Mouse (Mus musculus): ENCODE data around the gene S1pr3. TPM values are rescaled to one million over a fixed set of nuclear protein-coding genes. Genes with fewer than 3 reads are reported as not detected.

S1pr3 gene
- total and polyA plus RNA-seq, 2 experiments from 2014 or later = 15.6 to 25.8 TPM

DNA sequence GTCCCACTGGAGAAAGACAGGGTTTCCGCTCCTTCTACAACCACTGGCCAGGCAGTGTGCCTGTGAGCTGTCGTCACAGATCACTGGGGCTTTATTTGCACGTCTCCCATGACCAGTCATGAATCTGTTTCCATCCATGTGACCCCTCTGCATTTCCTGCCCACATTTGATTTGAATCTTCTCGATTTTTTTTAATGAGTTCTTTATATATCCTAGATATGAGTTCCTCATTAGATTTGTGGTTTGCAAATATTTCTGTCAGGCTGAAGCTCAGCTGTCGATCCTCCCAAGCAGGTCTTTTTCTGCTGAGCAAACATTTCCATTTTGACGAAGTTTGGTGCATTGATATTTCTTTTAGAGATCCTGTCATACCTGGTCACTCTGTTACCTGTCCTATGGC is 10.6 kb upstream of the S1pr3 start:
- ATAC-seq (ENCODE audit: insufficient read depth, low read depth) (no peak), DNase-seq (ENCODE audit: low spot score) (no peak)
- TF ChIP-seq EP300 (IDR thresholded peaks at IDR 0.05; ENCODE audit: low read depth) (no peak), CTCF (IDR thresholded peaks at IDR 0.05; ENCODE audit: low read depth) (no peak)
- no peak overlapping the region for H3K4me3 ChIP-seq (ENCODE audit: low read depth, low read length)
- H3K9me3 ChIP-seq (replicated peaks; ENCODE audit: control insufficient read depth, low read length) = no peaks in the 10 kb centered on the region; the same call in 1 of the 2 replicates
- 64% methylated on average over 6 of the region's 6 CpGs for WGBS
- no peak overlapping the region for H3K9ac ChIP-seq (replicated peaks; ENCODE audit: low read depth, low read length)
- no peaks in the 10 kb centered on the region for H3K36me3 ChIP-seq (replicated peaks; ENCODE audit: control insufficient read depth, insufficient read depth, low read length)
- no peaks in the 10 kb centered on the region for H3K27me3 ChIP-seq (ENCODE audit: control insufficient read depth, insufficient read depth, low read length)
- no peak overlapping the region for H3K27ac ChIP-seq (ENCODE audit: low read depth)
- no peak overlapping the region for H3K4me2 ChIP-seq (ENCODE audit: low read depth, low read length)
- peaks cover 12% of the 10 kb centered on the region for H3K4me1 ChIP-seq (ENCODE audit: control insufficient read depth, insufficient read depth)

GRCm38 (mm10) chr13:51399562-51399961 is 8.9 kb upstream of the S1pr3 start:
- ATAC-seq (ENCODE audit: insufficient read depth, low read depth) (no peak), DNase-seq (ENCODE audit: low spot score) (no peak)
- H3K4me2 ChIP-seq (ENCODE audit: low read depth, low read length) = no peak overlapping the region
- H3K9me3 ChIP-seq (replicated peaks; ENCODE audit: control insufficient read depth, low read length) = no peaks in the 10 kb centered on the region; the same call in 1 of the 2 replicates
- no peak overlapping the region for H3K4me3 ChIP-seq (ENCODE audit: low read depth, low read length)
- TF ChIP-seq EP300 (IDR thresholded peaks at IDR 0.05; ENCODE audit: low read depth) (no peak), CTCF (IDR thresholded peaks at IDR 0.05; ENCODE audit: low read depth) (no peak)
- H3K4me1 ChIP-seq (ENCODE audit: control insufficient read depth, insufficient read depth) = peaks cover 13% of the 10 kb centered on the region
- H3K9ac ChIP-seq (replicated peaks; ENCODE audit: low read depth, low read length) = no peak overlapping the region
- no peaks in the 10 kb centered on the region for H3K36me3 ChIP-seq (replicated peaks; ENCODE audit: control insufficient read depth, insufficient read depth, low read length)
- no peaks in the 10 kb centered on the region for H3K27me3 ChIP-seq (ENCODE audit: control insufficient read depth, insufficient read depth, low read length)
- 94% methylated on average over 3 of the region's 3 CpGs for WGBS
- no peak overlapping the region for H3K27ac ChIP-seq (ENCODE audit: low read depth)

GRCm38 (mm10) chr13:51400186-51400719 is 8.2 kb upstream of the S1pr3 start:
- Histone ChIP-seq H3K27ac (ENCODE audit: low read depth) (no peak overlapping the region), H3K4me3 (ENCODE audit: low read depth, low read length) (peak overlapping the region; percentile 46), H3K27me3 (ENCODE audit: control insufficient read depth, insufficient read depth, low read length) (no peaks in the 10 kb centered on the region), H3K9me3 (replicated peaks; ENCODE audit: control insufficient read depth, low read length) (no peaks in the 10 kb centered on the region), H3K36me3 (replicated peaks; ENCODE audit: control insufficient read depth, insufficient read depth, low read length) (no peaks in the 10 kb centered on the region), H3K4me1 (ENCODE audit: control insufficient read depth, insufficient read depth) (peaks cover 17% of the 10 kb centered on the region), H3K4me2 (ENCODE audit: low read depth, low read length) (peak overlapping the region; percentile 72), H3K9ac (replicated peaks; ENCODE audit: low read depth, low read length) (peak overlapping the region; percentile 52; the same call in 1 of the 2 replicates)
- ATAC-seq (ENCODE audit: insufficient read depth, low read depth) = peak; percentile 61; the same call in 1 of the 2 replicates
- TF ChIP-seq CTCF (IDR thresholded peaks at IDR 0.05; ENCODE audit: low read depth) (no peak), EP300 (IDR thresholded peaks at IDR 0.05; ENCODE audit: low read depth) (no peak)
- DNase-seq (ENCODE audit: low spot score) = no peak
- 23% methylated on average over 14 of the region's 14 CpGs for WGBS

GRCm38 (mm10) chr13:51400736-51401501 is 7.5 kb upstream of the S1pr3 start:
- Histone ChIP-seq H3K4me2 (ENCODE audit: low read depth, low read length) (peak overlapping the region; percentile 72), H3K27ac (ENCODE audit: low read depth) (no peak overlapping the region), H3K4me1 (ENCODE audit: control insufficient read depth, insufficient read depth) (peaks cover 17% of the 10 kb centered on the region), H3K9me3 (replicated peaks; ENCODE audit: control insufficient read depth, low read length) (no peaks in the 10 kb centered on the region), H3K36me3 (replicated peaks; ENCODE audit: control insufficient read depth, insufficient read depth, low read length) (no peaks in the 10 kb centered on the region), H3K4me3 (ENCODE audit: low read depth, low read length) (peak overlapping the region; percentile 46), H3K9ac (replicated peaks; ENCODE audit: low read depth, low read length) (peak overlapping the region; percentile 52), H3K27me3 (ENCODE audit: control insufficient read depth, insufficient read depth, low read length) (no peaks in the 10 kb centered on the region)
- no peak for TF ChIP-seq EP300 (IDR thresholded peaks at IDR 0.05; ENCODE audit: low read depth)
- no peak for TF ChIP-seq CTCF (IDR thresholded peaks at IDR 0.05; ENCODE audit: low read depth)
- DNase-seq (ENCODE audit: low spot score) (peak; percentile 48), ATAC-seq (ENCODE audit: insufficient read depth, low read depth) (peak; percentile 40)
- 6% methylated on average over 20 of the region's 20 CpGs for WGBS

- Histone ChIP-seq H3K4me2 (ENCODE audit: low read depth, low read length) (no peak overlapping the region), H3K27ac (ENCODE audit: low read depth) (no peak overlapping the region), H3K9me3 (replicated peaks; ENCODE audit: control insufficient read depth, low read length) (no peaks in the 10 kb centered on the region), H3K4me1 (ENCODE audit: control insufficient read depth, insufficient read depth) (peaks cover 17% of the 10 kb centered on the region), H3K36me3 (replicated peaks; ENCODE audit: control insufficient read depth, insufficient read depth, low read length) (no peaks in the 10 kb centered on the region), H3K27me3 (ENCODE audit: control insufficient read depth, insufficient read depth, low read length) (no peaks in the 10 kb centered on the region), H3K4me3 (ENCODE audit: low read depth, low read length) (no peak overlapping the region), H3K9ac (replicated peaks; ENCODE audit: low read depth, low read length) (no peak overlapping the region)
- WGBS = 58% methylated on average over 4 of the region's 4 CpGs
- no peak for TF ChIP-seq CTCF (IDR thresholded peaks at IDR 0.05; ENCODE audit: low read depth)
- TF ChIP-seq EP300 (IDR thresholded peaks at IDR 0.05; ENCODE audit: low read depth) = no peak
- ATAC-seq (ENCODE audit: insufficient read depth, low read depth) (no peak), DNase-seq (ENCODE audit: low spot score) (no peak)
Measured at GRCm38 (mm10) chr13:51404566-51404965, 3.9 kb upstream of the S1pr3 start.
